Mouse (Mus musculus) testis, postnatal 10 days (tissue): Measurements from ENCODE around the gene Cmc1.
"Not testable (repeated sequence)": the region's sequence is repeated elsewhere in the genome, so short reads cannot be mapped to it uniquely, and the experiment has no call there.

Experiments used
- DNase-seq: peaks from one replicate; pipeline ENCODE4 v3.0.0; 2021; ENCODE audit warnings: low spot score

Cmc1 gene

GRCm38 (mm10) chr9:118140356-118140755 lies 9.6 kb downstream of the Cmc1 start:
- not testable (repeated sequence) for DNase-seq

DNA sequence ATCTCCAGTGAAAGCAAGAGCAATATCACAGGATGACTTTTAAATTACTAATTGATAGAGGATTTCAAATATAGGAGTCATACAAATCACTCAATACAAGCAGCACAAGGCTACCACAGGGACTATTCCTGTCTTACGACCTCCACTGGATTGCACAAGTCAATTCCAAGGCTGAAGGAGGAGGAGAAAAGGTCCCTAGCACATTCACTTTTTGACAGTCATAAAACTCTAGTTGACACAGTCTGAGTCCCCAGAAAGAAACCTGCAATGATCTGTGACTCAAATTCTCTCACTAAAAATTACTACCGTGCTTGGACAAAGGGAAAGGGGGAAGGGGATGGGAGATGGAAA lies 39.6 kb downstream of the Cmc1 start:
- DNase-seq, result no peak

GRCm38 (mm10) chr9:118109697-118110359 lies 40.1 kb downstream of the Cmc1 start:
- no peak for DNase-seq

- no peak for DNase-seq
Measured at GRCm38 (mm10) chr9:118108527-118109011, 41.4 kb downstream of the Cmc1 start.

GRCm38 (mm10) chr9:118101802-118102201 lies 48.2 kb downstream of the Cmc1 start:
- no peak for DNase-seq

- DNase-seq, result no peak
Measured at GRCm38 (mm10) chr9:118100484-118100883, 49.5 kb downstream of the Cmc1 start.

DNA sequence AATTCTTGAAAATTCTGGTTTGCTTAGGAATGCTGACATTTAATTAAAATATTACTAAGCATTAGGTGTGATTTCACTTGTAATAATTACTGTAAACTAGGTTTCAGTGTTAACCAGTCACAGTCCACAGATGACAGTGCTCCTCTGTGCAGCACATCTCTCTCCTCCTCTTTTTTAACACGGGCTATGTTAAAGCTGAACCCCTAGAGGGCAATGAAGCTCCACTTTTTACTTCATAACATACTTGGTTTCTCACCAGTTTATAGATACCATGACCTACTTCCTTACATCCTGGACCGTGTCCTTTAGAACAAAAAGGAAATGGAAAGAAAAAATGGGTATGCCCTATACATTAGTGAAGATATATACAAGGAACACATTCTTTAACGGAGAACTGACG lies 50.6 kb downstream of the Cmc1 start:
- no peak for DNase-seq

DNA sequence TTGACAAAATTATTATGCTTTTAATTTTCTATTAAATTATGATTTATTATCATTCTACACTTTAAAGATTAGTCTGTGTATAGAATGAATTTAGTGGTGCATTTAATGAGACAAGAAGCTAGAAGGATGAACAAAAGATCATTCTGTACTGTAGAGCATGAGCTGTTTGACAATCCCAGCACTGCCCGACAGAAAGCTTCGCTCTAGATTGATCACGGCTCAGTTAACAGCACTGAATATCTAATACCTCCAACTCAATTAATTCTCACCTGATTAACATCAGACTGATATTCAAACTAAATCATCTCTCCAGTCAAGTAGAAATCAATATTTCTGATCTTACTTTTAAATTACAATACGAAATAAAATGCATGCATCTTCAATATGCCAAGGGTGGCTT lies 66.1 kb downstream of the Cmc1 start:
- no peak for DNase-seq

- DNase-seq, result no peak
Measured at GRCm38 (mm10) chr9:118082575-118083431, 67.2 kb downstream of the Cmc1 start.

DNA sequence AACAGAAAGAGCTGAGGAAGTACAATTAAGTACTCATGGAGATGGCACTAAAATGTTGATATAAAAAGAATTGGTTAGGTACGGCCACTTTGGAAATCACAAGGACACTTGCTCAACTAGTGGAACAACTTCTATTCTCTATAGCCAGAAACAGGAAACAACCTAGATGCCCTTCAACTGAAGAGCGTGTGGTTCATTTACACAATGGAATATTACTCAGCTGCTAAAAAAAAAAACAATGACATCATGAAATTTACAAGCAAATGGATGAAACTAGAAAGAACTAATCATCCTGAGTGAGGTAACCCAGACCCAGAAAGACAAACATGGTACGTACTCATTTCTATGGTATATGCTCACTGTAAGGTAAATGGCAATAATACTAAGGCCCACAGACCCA lies 76.6 kb downstream of the Cmc1 start:
- no peak for DNase-seq

GRCm38 (mm10) chr9:118072101-118072500 lies 77.9 kb downstream of the Cmc1 start:
- DNase-seq, result no peak

DNA sequence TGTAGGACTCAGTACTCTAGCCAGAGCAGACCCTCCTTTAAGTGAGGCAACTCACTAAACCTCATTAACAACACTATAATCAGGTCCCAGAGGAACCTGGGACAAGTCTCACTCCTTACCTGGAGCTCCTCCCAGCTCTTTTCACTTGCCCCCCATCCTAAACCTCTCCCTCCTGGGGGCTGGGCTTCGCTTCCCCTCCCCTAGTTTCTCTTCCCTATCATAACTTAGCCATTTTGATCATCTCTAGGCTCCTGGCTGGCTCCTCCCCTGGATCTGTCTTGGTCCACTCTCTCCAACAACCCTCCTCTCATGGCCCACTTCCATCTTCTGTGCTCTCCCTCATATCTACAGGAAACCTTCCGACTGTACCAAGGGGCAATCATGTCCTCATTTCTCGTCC lies 78.6 kb downstream of the Cmc1 start:
- no peak for DNase-seq

GRCm38 (mm10) chr9:118070442-118070841 lies 79.5 kb downstream of the Cmc1 start:
- no peak for DNase-seq

DNA sequence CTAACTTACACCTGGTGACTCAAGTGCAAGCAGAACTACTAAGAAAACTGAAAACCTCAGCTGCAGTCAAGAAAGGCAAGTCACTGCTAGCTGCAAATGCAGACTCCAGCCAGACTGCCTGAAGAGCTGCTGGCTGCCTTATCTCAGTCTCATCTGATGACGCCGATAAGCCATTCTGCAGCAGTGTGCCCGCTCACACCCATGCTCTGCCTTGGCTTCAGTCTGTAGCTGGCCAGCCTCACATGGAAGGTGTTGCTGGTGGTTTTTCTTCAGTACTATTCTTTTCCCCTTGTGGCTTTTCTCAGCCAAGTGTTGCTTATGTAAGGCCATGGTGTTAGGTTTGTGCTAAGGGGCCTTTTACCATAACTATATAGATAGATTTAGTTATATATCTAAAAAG lies 90.9 kb downstream of the Cmc1 start:
- DNase-seq, result no peak

DNA sequence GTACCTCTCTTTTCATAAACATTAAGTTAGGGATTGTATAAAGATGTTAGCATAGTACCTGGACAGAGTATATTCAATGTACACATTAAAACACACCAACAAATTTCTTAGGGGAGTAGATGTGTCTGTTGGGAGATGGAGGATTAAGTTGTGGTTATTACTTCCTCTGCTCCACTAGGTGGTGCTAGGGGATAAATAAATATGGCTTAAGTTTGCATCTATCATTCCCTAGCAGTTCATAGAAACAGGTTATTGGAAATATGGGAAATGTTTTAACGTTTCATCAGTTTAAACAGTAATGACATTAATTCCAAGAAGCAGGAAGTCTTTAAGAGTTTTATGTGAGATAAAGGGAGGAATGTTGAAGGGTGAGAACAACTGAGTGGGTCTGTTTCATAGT lies 96.7 kb downstream of the Cmc1 start:
- no peak for DNase-seq

DNA sequence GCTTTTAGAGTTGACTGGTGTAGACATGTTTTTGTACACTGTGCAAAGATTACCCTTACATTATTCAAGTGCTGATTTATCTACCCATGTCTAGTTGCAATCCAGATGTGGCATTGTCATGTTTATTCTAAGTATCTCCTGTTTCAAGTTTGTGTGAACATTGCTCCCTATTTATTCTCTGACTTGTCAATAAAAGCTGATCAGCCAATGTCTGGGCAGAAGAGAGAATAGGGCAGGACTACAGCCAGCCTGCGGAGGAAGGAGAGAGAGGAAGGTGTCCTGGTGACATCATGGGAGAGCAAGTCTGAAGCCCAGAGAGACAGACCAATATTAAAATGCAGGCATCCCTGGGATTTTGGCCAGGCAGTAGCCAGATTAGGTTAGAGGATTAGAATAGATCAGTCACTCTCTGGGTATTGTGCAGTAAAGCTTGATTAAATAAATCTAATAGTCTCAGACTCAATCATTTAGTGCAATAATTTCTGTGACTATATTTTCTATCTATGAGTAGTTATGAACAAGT lies 104.9 kb downstream of the Cmc1 start:
- no peak for DNase-seq

DNA sequence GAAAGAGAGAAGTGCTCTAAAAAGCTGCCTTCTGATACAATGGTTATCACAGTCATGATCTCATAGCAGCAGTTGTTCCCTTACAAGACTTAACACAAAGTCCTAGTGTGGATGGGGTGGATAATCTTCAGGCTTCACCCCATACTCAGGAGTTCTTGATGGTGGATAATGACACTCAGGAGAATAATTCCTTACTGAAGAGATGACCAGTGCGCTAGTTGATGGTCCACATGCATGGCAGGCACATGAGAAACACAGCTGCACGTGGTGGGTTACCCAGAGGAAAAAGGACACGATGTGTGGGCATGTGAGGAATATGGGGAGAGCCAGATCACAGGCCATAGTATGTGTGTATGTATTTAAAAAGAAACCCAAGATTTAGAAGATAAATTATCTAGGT lies 106.4 kb downstream of the Cmc1 start:
- no peak for DNase-seq

GRCm38 (mm10) chr9:118042738-118043137 lies 107.2 kb downstream of the Cmc1 start:
- DNase-seq, result no peak

GRCm38 (mm10) chr9:118041646-118042045 lies 108.3 kb downstream of the Cmc1 start:
- no peak for DNase-seq

DNA sequence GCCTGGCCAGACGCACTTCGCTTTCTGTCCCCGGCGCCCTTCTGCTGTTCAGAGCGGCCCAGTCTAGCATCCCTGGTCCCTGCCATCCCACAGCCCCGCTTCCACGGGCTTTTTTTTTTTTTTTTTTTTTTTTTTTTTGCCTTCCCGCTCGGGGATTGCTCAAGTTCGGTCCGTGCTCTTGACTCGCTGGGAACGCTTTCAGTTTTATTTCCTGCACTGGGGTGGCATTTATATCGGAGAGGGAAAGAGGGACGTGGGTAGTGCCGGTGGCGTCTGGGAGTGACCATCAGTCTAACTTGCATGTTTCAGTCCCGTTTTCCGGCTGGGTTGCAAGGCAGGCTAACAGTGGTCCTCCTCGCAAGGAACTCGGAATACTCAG lies 109.0 kb downstream of the Cmc1 start:
- DNase-seq, result peak; percentile 53

DNA sequence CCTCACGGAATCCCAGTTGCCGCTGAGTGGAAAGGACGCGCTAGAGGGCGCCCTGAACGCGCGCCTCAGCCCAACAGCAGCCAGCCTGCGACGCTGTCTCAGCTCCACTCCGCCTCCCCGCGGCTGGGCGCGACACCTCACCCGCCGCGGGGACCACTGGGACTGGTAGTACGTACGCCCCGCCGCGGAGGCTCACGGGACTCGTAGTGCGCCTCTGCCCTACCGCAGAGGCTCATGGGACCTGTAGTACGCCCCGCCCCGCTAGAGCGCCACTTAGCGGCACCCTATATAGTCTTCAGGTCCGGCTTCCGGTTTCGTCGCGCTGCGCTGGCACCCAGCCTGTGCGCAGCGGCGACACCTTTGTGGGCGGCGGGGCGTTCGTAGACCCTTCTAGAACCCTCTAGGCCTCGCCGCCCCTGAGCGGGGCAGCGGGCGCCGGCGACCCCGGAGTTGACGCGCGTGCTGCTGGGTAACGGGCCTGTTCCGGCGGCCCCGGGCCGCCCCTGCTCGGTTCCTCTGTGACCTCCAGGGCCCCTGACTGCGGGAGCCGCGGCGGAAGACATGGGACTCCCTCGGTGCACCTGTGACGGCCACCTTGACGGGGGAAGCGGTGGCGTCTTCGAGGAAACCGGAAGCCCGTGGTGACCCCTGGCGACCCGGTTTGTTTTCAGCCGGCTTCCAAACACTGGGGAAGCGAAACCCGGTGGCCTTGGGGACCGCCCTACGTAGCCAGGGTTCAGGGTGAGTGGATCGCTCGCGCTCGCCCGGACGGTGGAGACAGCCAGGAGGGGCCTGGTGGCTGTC lies 109.6 kb downstream of the Cmc1 start, which contains the start of gene Azi2:
Azi2 (plus strand) TSS at position 282 of the 804 bp plus-strand sequence.
- DNase-seq, result peak; percentile 99

DNA sequence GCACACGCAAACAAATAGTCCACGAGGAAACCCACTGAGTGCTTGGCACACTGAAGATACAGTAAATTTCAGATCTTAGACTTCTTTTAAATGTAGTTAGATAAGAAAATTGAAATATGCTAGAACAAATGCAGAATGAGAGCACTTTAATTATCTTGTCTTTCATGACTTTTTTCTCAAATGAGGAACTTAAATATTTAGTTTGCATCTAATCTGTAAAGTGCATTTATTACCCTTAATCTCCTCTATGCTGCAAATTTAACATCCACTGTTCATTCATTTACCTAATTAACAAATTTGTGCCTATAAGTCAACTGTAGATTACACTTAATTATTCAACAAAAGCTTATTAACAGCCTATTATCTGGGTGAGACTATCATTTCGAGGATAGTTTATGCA lies 115.0 kb downstream of the Cmc1 start:
- no peak for DNase-seq
